Mouse (Mus musculus) liver, postnatal 0 days (tissue): Measurements from ENCODE around the gene Itpk1. TPM values are rescaled to one million over a fixed set of nuclear protein-coding genes. Genes with fewer than 3 reads are reported as not detected.

ENCODE experiments used
- ATAC-seq: fragments of 200-750 bp; cut with Nextera tagmentation; 2 replicates; pipeline ENCODE4 v1.8.0; 2017; ENCODE audit warnings: mild to moderate bottlenecking, moderate library complexity
- DNase-seq: peaks from one replicate; pipeline ENCODE4 v3.0.0-alpha.2; 2016
- H3K27ac ChIP-seq: fragments of 300-500 bp; sonication (generic); 2 replicates; pipeline ENCODE4 v1.5.1; 2014; ENCODE audit warnings: antibody characterized with exemption, moderate library complexity, mild to moderate bottlenecking, low read depth
- H3K27me3 ChIP-seq: fragments of 300-500 bp; sonication (generic); 2 replicates; pipeline ENCODE4 v1.6.1; 2014; ENCODE audit warnings: low read length, control low read depth, mixed read lengths; ENCODE audit not compliant: insufficient read depth
- H3K36me3 ChIP-seq: fragments of 300-500 bp; sonication (generic); replicated peaks from 2 replicates; pipeline ENCODE4 v1.6.1; 2014; ENCODE audit warnings: mild to moderate bottlenecking, control low read depth, low read length, moderate library complexity, mixed read lengths; ENCODE audit not compliant: insufficient read depth
- H3K4me1 ChIP-seq: fragments of 300-500 bp; sonication (generic); 2 replicates; pipeline ENCODE4 v1.6.1; 2014; ENCODE audit warnings: antibody characterized with exemption, mild to moderate bottlenecking, control low read depth; ENCODE audit not compliant: insufficient read depth
- H3K4me2 ChIP-seq: fragments of 300-500 bp; sonication (generic); 2 replicates; pipeline ENCODE4 v1.6.1; 2014; ENCODE audit warnings: low read depth, mild to moderate bottlenecking, low read length, moderate library complexity, mixed read lengths
- H3K4me3 ChIP-seq: fragments of 300-500 bp; sonication (generic); 2 replicates; pipeline ENCODE4 v1.5.1; 2014; ENCODE audit warnings: low read depth, low read length
- H3K9ac ChIP-seq: fragments of 300-500 bp; sonication (generic); replicated peaks from 2 replicates; pipeline ENCODE4 v1.6.1; 2014; ENCODE audit warnings: mild to moderate bottlenecking, moderate library complexity
- H3K9me3 ChIP-seq: fragments of 300-500 bp; sonication (generic); 2 replicates; pipeline ENCODE4 v1.6.1; 2016; ENCODE audit warnings: mild to moderate bottlenecking, control low read depth, low read length, mixed read lengths
- CTCF ChIP-seq: sonication (generic); IDR thresholded peaks from 2 replicates; pipeline ENCODE4 v1.5.1; 2016; ENCODE audit warnings: antibody characterized with exemption, low read depth
- EP300 ChIP-seq: IDR thresholded peaks from 2 replicates; pipeline ENCODE4 v1.6.1; 2016; ENCODE audit warnings: antibody characterized with exemption, low read depth, mild to moderate bottlenecking
- WGBS: fragments of 180-500 bp; shearing (Covaris S2); extraction: QIAGEN DNeasy Blood & Tissue Kit; methylation state at CpG from one replicate; pipeline ENCODE4 v1.1.7; 2014; ENCODE audit not compliant: insufficient replicate concordance; 5-methylcytosine and 5-hydroxymethylcytosine counted together
- polyA plus RNA-seq: library from polyadenylated mRNA; unstranded; fragments of >200 nt; fragmentation: Nextera tagmentation; extraction: Ambion mirVana; gene quantifications from 2 replicates; pipeline ENCODE4 v1.2.1, GENCODE M21; 2015

The Itpk1 gene
- polyA plus RNA-seq, 1 experiment from 2014 or later: 3.6 TPM

DNA sequence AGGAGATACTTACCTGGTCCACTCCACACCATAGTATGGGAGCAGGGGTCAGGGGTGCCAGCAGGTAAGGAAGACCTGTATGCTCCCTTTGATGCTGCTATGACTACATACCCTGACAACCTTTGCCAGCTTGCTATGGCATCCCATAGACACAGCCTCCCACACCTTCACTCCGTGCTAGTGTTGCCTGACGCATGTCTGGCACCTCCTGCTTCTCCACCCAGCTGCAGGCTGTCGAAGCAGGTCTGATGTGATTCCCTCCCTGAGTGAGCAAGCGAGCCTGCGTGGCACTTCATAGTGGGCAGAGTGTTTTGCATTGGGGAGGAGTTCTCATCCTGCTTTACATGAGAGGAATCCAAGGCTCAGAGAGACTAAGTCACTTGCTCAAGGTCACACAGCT, 147.4 kb downstream of the Itpk1 start:
- ATAC-seq (no peak), DNase-seq (no peak)
- Histone ChIP-seq H3K36me3 (no peaks in the 10 kb centered on the region), H3K4me1 (0 out of 2 replicates have a peak, but pooled peaks cover 2% of the 10 kb centered on the region), H3K27me3 (peaks cover 17% of the 10 kb centered on the region), H3K4me2 (no peak overlapping the region), H3K4me3 (no peak overlapping the region), H3K27ac (no peak overlapping the region), H3K9me3 (no peaks in the 10 kb centered on the region), H3K9ac (no peak overlapping the region)
- 75% methylated on average over 5 of the region's 5 CpGs for WGBS
- TF ChIP-seq CTCF (no peak), EP300 (no peak)

DNA sequence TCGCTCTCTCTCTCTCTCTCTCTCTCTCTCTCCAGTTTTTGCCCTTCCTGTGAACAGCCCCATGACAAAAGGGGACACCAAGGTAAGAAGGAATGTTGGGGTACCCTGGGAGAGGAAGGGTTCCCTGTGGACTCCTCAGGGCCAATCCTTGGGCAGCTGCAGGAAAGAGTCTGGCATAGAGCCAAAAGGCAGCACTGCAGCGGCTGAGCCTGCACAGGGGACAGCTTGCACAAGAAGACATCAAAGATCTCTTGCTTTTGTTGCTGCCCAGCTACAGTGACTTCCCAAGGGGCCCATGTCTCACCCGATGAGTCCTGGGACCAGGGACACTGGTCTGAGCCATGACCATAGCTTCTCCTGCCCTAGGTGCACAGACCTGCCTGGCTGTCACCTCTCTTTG, 148.9 kb downstream of the Itpk1 start:
- peaks cover 17% of the 10 kb centered on the region for H3K27me3 ChIP-seq
- H3K9me3 ChIP-seq: no peaks in the 10 kb centered on the region
- H3K4me1 ChIP-seq: 0 out of 2 replicates have a peak, but pooled peaks cover 2% of the 10 kb centered on the region
- TF ChIP-seq CTCF (no peak), EP300 (no peak)
- ATAC-seq (no peak), DNase-seq (no peak)
- no peak overlapping the region for H3K27ac ChIP-seq
- no peak overlapping the region for H3K4me3 ChIP-seq
- H3K9ac ChIP-seq: no peak overlapping the region
- H3K4me2 ChIP-seq: no peak overlapping the region
- WGBS: 69% methylated on average over 3 of the region's 3 CpGs
- no peaks in the 10 kb centered on the region for H3K36me3 ChIP-seq

DNA sequence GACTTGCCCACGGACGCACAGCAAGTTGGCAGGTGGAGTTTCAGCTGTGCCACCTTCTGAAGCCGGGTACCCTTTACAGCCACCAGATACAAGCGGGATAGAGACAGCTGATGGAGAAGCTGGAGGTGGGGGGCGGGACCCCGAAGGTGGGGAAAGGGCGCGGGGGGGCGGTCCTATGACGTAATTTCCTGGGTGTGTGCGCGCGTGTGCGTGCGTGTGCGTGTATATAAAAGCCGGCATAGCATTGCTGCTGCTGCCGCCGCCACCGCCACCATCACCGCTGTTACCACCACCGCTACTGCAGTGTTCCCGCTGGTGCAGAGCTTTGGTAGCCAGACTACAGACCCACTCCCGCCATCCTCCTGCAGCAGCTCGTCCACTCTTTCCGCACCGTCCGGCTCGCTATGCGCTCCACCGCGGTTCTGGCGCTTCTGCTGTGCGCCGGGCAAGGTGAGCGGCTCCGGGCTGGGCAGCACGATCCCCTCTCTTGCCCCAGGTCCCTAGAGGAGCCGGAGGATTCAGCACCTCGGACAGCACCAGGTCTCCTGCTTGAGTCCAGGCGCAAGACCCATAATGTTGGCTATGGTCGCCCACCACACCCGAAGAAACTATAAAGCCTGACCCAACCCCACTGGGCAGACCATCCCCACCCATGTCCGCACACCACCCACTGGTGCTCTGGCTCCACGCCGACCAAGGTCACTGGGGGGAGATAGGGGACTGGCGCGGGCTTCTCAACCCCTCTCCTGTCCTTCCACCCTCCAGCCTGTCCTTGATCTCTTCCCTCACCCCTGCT, 149.8 kb downstream of the Itpk1 start, which contains the start of gene Chga:
Chga (plus strand) TSS at position 249 of the 796 bp plus-strand sequence.
- H3K27me3 ChIP-seq: peaks cover 17% of the 10 kb centered on the region
- H3K27ac ChIP-seq: no peak within 1 kb of the TSS
- no peak within 1 kb of the TSS for H3K4me3 ChIP-seq
- no peaks in the 10 kb centered on the region for H3K9me3 ChIP-seq
- TF ChIP-seq EP300: no peak
- TF ChIP-seq CTCF: no peak
- H3K4me2 ChIP-seq: 0 out of 2 replicates have a peak within 1 kb of the TSS, but pooled peaks have one; percentile 18
- DNase-seq (peak; percentile 81), ATAC-seq (no peak; the same call in 1 of the 2 replicates)
- no peaks in the 10 kb centered on the region for H3K36me3 ChIP-seq
- 3% methylated on average over 38 of the region's 48 CpGs for WGBS
- no peak within 1 kb of the TSS for H3K9ac ChIP-seq
- H3K4me1 ChIP-seq: 0 out of 2 replicates have a peak, but pooled peaks cover 2% of the 10 kb centered on the region

DNA sequence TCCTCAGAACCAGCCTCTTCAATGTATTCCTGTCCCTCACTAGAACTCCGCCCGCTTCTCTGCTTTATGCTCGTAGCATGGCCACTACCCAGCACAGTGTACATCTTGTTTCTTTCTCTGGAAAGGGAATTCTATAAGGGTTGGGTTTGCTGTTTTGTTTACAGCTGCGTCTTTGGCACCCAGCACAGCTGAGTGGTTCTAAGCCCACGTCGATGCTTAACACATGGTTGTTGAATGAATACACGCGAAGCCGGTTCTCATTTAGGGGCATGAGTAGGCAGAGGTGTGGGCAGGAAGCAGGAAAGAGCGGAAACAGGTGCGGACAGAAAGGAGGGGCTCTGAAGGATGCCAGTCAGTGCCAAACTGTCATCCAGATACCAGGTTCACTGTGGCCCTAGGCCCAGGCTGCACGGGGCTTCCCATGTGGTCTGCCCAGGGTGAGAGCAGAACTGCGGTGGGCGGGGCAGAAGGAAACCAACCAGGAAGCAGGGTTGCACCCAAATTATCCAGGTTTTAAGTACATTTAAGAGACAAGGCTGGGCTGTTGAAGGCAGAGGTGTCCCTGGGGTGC, 150.9 kb downstream of the Itpk1 start:
- DNase-seq (no peak), ATAC-seq (no peak)
- Histone ChIP-seq H3K36me3 (no peaks in the 10 kb centered on the region), H3K27me3 (peaks cover 17% of the 10 kb centered on the region), H3K4me1 (0 out of 2 replicates have a peak, but pooled peaks cover 2% of the 10 kb centered on the region), H3K9me3 (no peaks in the 10 kb centered on the region), H3K4me3 (no peak overlapping the region), H3K4me2 (no peak overlapping the region), H3K9ac (no peak overlapping the region), H3K27ac (no peak overlapping the region)
- TF ChIP-seq EP300 (no peak), CTCF (no peak)
- 55% methylated on average over 14 of the region's 14 CpGs for WGBS

DNA sequence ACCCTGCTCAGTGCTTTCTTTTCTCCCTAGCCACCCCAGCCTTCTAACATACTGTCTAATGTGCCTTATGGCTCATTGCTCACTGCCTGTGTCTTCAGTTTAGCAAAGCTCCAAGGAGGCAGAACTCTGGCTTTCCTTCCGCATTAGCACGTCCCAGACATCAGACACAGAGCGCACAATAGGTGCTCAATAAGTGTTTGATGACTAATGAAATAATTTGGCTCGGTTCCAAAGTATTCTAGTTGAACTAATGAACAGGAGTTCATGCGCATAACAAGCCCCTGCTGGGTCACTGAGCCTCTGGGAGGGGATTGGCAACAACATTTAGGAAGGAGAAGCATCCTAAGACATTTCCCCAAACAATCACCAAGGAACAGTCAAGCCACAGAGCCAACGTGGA, 152.7 kb downstream of the Itpk1 start:
- no peak for ATAC-seq

DNA sequence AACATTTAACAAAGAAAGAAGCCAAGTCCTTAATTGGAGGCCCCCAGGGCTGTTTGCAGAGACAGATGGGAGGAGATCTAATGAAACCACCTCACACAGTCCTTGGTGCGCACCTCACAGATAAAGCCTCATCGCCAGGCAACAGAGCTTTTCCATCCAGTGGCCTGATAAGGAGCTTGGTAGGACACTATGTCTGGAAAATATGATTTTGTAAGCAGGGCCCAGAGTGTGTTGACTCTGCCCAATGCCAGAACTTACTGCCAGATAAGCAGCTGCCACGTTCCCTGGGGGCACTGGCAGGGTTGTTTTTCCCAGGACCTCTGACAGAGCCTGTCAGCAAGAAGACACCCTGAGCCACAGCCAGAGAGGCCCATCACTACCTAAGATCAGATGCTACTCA, 153.5 kb downstream of the Itpk1 start:
- H3K9ac ChIP-seq: no peak overlapping the region
- TF ChIP-seq EP300 (peak; percentile 82), CTCF (no peak)
- H3K4me2 ChIP-seq: no peak overlapping the region
- H3K4me1 ChIP-seq: 0 out of 2 replicates have a peak, but pooled peaks cover 2% of the 10 kb centered on the region
- DNase-seq (no peak), ATAC-seq (peak; percentile 83)
- H3K27me3 ChIP-seq: peaks cover 17% of the 10 kb centered on the region
- H3K36me3 ChIP-seq: no peaks in the 10 kb centered on the region
- no peak overlapping the region for H3K27ac ChIP-seq
- 61% methylated on average over 3 of the region's 3 CpGs for WGBS
- H3K4me3 ChIP-seq: no peak overlapping the region
- H3K9me3 ChIP-seq: no peaks in the 10 kb centered on the region

More for the DNA sequence above, 152.7 kb downstream of the Itpk1 start:
- no peak for DNase-seq
- no peaks in the 10 kb centered on the region for H3K9me3 ChIP-seq
- no peaks in the 10 kb centered on the region for H3K36me3 ChIP-seq
- 56% methylated on average over 6 of the region's 6 CpGs for WGBS
- no peak overlapping the region for H3K4me2 ChIP-seq
- H3K4me3 ChIP-seq: no peak overlapping the region
- no peak overlapping the region for H3K27ac ChIP-seq
- H3K9ac ChIP-seq: no peak overlapping the region
- 0 out of 2 replicates have a peak, but pooled peaks cover 2% of the 10 kb centered on the region for H3K4me1 ChIP-seq
- peaks cover 17% of the 10 kb centered on the region for H3K27me3 ChIP-seq
- TF ChIP-seq CTCF (no peak), EP300 (no peak)
